Mouse (Mus musculus) C2C12 (cell line): ENCODE data around the gene Cyb5r1.

Experiments used
- CEBPB ChIP-seq: IDR thresholded peaks from one replicate; pipeline ENCODE4 v1.6.1; 2011; ENCODE audit warnings: low read depth, mild to moderate bottlenecking, control low read depth, moderate library complexity
- CTCF ChIP-seq: IDR thresholded peaks from one replicate; pipeline ENCODE4 v1.5.1; 2011; ENCODE audit not compliant: control insufficient read depth, insufficient read depth, insufficient read length
- FOSL1 ChIP-seq: IDR thresholded peaks from one replicate; pipeline ENCODE4 v1.8.0; 2011; ENCODE audit warnings: mild to moderate bottlenecking, low read length; ENCODE audit not compliant: poor library complexity, insufficient read depth, severe bottlenecking
- MAX ChIP-seq: IDR thresholded peaks from one replicate; pipeline ENCODE4 v1.6.1; 2011; ENCODE audit warnings: mild to moderate bottlenecking, control low read depth
- MYOD1 ChIP-seq: IDR thresholded peaks from one replicate; pipeline ENCODE4 v1.6.1; 2011; ENCODE audit warnings: low read depth; ENCODE audit not compliant: control insufficient read depth, insufficient read length
- MYOG ChIP-seq: IDR thresholded peaks from one replicate; pipeline ENCODE4 v1.6.1; 2011; ENCODE audit not compliant: control insufficient read depth, insufficient read length; ENCODE audit errors: extremely low read depth
- USF1 ChIP-seq: IDR thresholded peaks from one replicate; pipeline ENCODE4 v1.6.1; 2011; ENCODE audit warnings: low read depth, mild to moderate bottlenecking, control low read depth, moderate library complexity

DNA sequence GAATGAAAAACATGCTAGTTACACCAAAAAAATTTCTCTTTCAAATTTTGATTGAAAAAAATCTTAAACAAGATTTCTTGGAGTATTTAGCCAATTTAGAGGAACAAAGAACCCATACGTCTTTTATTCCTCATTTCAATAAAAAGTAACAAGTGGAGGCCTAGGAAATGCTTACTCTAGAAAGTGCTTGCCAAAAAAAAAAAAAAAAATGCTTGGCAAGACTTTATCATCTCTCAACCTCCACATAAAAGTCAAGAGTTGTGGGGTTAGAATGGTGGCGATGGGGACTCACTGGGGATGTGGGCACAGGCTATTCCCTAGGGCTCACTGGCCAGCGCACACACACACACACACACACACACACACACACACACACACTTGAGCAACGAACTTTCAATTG, 42.2 kb upstream of the Cyb5r1 start:
- TF ChIP-seq MAX (no peak), USF1 (no peak), CTCF (no peak), FOSL1 (no peak), MYOG (no peak), MYOD1 (no peak), CEBPB (no peak)
